Mouse (Mus musculus) lung, postnatal 10 days (tissue): ENCODE results near the gene Atp6v0a2.
A peak's percentile ranks its signal among the peaks of the same experiment; 100 is the strongest.
"Not testable (repeated sequence)": the region's sequence is repeated elsewhere in the genome, so short reads cannot be mapped to it uniquely, and the experiment has no call there.

Experiments
- DNase-seq: peaks from one replicate; pipeline ENCODE4 v3.0.0; 2021

Atp6v0a2 gene

DNA sequence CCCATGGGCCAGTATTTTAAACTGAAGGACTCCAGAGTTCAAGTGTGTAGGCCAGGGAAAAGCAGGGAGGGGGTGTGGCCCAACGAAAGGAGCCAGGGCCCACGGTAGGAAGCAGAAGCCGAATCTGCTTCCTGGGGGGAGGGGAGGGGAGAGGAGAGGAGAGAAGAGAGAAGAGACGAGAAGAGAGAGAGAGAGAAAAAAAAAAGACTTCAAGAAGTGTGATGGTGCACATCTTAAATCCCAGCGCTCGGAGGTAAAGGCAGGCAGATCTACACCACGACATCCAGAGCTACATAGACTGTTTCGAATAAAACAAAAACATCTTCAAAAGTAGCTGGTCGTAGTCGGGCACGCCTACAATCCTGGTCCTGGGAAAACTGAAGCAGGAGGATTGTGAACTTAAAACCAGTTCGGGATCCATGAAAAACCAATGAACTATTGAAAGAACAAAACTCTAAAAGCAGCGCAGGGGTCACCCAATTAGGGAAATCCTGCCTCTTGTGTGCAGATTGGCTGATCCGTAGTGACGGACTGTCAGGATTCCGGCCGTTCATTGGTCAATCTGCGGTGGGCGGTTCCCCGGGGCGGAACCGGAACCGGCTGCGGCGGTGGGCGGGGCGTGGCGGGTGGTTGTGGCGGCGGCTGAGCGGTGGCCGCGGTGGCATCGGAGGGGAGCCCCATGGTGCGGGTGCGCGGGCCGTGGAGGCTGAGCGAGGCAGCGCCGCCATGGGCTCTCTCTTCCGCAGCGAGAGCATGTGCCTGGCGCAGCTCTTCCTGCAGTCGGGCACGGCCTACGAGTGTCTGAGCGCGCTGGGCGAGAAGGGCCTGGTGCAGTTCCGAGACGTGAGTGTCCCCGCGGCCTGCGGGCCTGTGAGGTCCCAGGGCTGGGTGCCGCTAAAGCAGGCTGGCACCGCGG lies at the start of gene Atp6v0a2:
TSS of gene Atp6v0a2 (plus strand) at position 129 of the 916 bp plus-strand sequence.
- peak; percentile 98 for DNase-seq

DNA sequence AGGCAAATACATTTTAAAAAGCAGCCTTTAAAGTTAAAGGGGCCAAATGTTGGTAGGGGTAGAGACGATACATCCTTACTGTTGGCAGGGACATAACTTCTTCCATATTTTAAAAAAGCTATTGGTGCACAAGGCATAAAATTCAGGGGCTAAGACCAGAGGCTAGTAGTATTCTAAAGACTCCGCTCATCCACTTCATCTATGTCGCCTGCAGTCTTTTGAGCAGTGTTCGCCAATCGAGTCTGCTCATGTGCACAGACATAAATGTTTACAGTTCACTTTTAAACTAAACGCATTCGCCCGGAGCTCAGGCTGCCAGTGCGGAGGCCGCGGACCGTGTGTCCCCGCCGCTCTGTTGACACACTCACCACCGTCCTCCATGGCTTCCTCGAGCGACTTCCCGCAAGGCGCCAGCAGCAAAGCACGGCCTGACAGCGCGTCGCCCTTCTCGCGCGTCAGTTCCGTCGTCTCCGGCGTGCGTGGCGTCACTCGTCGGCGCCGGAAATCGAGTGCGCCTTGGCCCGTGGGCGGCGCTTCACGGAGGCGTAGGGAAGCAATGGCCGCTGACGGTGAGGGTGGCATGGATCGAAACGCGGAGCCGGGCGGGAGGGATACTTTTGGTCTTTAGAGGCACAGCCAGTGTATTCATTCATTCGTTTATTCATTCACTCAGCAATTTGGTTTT lies 49.6 kb upstream of the Atp6v0a2 start, which contains the start of the genes Eif2b1 and Gtf2h3:
TSS of gene Eif2b1 (minus strand) at position 499 of the 685 bp plus-strand sequence.
TSS of gene Gtf2h3 (plus strand) at position 508 of the 685 bp plus-strand sequence.
- peak; percentile 95 for DNase-seq

DNA sequence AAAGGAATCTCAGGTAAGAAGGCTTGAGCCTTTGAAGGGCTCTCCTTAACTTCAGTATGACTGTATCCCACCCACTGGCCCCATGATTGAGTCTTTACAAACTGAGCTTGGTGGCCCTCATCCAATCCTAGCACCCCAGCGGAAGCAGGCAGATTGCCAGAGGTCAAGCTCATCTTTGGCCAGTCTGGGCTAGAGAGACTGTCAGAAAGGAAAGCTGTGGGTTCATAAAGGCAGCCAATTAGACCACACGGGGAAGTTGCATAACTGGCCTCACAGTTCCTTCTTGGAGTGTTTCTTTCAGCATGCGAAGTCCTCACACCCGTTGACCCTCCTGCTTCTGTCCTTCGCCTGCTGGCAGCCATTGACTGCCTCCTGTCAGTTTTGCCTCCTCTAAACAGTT lies 45.9 kb upstream of the Atp6v0a2 start:
- peak; percentile 74 for DNase-seq

DNA sequence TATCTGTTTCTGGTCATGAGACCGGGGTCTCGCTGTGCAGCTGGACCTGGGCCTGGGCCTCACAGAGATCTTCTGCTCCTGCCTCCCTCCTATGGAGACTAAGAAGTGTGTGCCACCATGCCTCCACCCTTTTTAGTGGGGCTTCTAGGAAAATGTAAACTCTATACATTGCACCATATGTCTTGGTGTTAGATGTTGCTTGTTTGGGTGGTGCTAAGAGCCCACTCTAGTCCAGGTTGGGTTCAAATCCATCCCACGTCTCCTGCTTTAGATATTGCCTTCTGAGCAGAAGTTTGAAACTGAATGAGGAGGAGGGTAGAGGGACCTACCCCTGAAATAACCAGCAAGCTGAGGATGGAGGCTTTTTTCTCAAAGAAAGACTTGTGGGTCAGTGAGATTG lies 35.6 kb upstream of the Atp6v0a2 start:
- DNase-seq, result no peak

DNA sequence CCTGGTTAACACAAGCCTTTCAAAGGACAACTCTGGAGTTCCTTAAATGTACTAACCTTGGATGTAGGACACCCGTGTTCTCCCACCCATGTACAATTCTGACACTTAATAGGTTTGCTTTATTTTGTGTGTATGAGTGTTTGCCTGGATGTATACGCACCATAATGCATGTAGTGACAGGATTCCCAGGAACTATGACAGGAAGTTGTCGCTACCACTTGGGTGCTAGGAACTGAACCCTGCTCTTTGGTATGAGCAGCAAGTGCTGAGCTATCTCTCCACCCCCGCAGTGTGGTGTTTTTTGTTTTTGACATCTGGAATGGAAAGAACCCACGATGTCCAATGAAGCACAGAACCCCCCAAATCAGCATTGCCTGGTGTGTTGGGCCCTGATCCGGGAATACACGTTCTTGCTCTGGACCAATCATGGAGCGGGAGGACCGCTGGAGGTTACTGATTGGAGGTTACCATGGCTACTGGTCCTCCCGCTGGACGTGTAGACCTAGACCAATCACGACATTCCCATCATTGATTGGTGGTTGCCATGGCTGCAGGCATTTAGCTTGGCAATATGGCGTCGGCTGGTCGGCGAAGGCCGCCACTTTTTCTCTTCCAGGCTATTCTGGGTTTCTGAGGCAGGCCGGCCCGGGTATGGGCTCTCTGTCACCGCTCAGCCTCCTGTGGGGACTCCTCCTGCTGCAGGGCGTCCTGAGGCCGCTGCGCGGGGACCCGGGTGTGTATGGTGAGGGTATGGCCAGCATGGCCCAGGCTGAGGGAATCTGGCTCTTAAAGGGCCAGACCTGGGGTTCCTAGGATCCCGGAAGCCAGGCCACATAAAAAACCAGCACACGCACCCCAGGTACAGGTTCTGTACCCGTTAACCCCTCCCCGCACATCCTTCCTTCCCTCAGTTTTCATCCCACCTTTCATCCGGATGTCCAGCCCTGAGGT lies 29.9 kb upstream of the Atp6v0a2 start:
- DNase-seq, result peak; percentile 98

DNA sequence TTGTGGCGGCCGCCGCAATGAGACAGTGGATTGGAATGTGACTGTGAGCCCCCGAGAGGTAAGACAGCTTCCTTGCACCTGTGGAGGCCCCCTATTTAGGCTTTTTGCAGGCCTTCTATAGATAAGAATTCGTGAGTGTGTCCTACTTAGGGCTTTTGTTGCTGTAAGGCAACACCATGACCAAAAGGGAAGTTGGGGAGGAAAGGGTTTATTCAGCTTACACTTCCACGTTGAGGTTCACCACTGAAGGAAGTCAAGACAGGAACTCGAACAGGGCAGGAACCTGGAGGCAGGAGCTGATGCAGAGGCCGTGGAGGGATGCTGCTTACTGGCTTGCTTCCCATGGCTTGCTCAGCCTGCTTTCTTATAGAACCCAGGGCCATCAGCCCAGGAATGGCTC lies 28.6 kb upstream of the Atp6v0a2 start:
- not testable (repeated sequence) for DNase-seq

DNA sequence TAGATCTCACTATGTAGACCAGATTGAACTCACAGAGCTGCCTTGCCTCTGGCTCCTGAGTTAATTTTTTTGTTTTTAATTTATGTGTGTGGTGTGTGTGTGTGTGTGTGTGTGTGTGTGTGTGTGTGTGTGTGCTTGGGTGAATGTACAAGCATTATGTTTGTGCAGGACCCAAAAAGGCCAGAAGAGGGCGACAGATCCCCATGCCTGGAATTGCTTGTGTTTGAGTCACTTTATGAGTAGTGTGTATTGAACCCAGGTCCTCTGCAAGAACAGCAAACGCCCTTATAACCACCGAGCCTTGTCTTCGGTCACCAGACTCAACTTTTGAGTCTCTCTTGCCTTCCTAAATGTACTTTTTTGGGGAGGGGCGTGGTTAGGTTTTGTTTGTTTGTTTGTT lies 26.0 kb upstream of the Atp6v0a2 start:
- peak; percentile 65 for DNase-seq

DNA sequence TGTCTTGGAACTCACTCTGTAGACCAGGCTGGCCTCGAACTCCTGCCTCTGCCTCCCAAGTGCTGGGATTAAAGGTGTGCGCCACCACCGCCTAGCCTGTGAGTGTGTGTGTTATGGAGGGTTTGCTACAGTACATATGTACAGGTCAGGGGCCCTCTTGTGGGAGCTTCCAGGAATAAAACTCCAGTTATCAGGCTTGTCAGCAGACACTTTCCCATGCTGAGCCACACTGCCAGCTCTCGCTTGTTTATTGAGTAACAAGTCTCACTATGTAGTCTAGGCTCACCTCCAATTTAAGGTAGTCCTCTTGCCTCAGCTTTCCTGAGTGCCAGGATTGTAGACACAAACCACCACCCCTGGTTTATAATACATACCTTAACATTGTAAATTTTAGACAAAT lies 24.1 kb upstream of the Atp6v0a2 start:
- no peak for DNase-seq

DNA sequence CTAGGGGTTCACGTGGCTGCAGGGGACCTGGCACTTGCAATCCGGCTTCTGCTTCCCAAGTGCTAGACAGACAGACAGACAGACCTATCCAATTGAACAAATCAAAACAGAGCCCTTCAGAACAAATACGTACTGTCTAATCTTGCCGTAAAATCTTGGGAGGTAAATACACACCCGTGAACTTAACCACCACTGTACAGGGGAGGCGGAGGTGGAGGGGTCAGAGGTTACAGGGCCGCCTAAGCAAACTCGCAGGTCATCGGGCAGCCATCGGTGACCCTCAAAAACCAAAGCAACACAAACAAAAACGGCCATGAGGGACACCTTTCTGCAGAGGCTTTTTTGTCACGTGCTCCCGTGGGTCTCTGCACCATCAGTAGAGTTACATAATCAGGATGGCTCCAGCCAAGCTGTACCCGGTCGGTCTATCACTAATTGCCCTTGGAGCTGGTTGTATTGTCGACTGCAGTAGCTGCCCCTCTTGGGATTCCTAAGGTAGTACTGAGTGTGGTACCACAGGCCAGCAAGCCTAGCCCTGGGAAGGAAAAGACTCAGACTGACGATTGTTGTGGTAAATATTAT lies 23.2 kb upstream of the Atp6v0a2 start:
- DNase-seq, result no peak

DNA sequence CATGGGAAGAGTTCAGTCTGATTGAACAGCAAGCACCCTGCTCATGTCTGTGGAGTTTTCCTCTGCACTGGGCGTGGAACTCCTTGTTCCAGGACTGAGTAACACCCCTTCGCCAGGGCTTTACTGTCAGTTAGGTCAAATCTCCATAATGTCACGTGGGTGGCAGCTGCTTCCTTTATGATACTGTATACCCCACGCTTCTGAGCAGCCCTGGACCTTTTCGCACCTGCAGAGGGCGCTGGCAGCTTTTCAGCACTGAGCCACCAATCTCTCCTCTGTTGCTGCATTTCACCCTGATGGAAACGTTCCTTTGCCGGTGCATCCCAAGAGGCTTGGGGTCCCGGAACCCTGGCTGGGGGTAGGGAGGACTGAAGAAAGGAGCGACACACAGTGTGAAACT lies 17.4 kb upstream of the Atp6v0a2 start:
- no peak for DNase-seq

DNA sequence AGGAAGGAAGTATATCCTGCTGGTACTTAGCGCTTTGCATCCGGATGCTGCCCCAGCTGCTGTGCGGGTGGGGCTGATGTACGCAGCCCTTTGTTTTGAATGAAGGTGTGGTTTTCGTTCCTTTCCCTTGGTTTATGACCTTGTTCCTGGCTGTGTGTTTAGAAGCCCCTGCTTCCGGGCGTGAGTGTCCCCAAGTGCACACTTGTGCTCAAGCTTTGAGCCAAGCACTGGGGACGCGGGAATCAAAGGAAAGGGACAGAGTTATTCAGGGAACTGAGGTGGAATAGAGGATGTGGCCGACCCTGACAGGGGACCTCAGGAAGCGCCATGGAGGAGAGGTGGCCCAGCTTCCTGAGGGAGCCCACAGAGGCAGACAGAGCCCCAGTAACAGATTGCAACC lies 13.7 kb upstream of the Atp6v0a2 start:
- DNase-seq, result peak; percentile 57

DNA sequence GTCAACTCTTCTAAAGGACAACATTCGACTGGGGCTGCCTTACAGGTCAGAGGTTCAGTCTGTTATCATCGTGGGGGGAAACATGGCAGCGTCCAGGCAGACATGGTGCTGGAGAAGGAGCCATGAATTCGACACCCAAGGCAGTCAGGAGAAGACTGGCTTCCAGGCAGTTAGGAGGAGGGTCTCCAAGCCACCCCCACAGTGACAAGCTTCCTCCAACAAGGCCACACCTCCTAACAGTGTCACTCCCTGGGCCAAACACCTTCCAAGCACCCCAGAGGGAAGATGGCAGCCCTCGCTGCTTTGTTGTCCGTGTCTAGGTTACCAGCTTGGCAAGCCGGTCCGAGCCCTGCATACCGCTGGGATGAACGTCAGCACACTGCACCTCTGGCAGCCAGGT lies 9.7 kb upstream of the Atp6v0a2 start:
- no peak for DNase-seq

DNA sequence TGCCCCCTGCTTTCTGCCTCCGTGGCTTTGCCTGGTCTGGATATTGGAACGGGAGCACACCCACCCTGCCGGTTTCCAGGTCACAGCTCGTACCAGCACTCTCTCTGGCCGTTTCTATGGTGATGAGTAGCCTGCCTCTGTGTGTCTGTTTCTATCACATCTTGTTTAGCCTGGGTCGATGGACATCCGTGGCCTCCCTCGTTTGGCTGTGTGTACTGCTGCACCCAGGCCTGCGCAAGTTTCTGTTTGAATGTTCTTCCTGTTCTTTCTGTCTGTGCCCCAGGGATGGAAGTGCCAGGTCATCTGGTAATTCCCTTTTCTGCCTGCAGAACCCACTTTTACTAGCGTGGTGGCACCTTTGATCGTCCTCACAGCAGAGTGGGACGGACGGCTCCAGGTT lies 7.0 kb upstream of the Atp6v0a2 start:
- DNase-seq, result no peak

DNA sequence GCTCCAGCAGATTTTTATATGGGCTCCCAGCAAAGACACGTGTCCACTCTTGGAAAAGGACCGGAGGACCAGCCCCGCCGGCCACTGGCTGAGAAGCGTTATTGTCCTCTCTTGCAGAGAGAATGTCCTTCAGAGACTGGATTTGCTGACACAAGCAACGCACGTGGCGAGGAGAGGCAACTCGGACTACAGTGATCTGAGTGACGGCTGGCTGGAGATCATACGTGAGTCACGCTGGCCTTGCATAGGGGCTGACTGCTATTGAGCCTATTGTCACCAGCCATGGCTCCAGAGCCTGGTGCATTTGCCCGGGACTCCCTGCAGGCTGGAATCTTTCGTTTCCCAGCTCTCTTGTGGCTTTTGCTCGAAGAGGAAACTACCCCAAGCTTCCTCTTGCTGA lies 5.5 kb upstream of the Atp6v0a2 start:
- DNase-seq, result no peak

DNA sequence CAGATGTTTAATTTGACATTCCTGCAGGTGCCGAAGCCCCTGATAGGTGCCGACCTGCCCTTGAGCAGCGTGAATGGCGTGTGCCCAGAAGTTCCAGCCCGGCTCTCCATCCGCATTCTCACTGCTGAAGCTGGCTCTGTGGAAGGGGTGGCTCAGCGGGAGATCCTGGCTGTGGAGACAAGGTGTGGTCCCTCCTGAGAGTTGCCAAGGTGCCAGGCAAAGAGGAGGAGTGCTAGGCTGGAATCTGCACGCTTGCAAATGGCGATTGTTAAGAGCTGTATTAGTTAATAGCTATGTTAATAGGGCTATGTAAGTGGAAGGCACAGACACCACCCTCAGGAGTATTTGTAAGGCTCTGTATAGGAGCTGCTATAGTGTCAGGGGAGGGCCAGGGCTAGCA lies 4.1 kb upstream of the Atp6v0a2 start:
- DNase-seq, result no peak

DNA sequence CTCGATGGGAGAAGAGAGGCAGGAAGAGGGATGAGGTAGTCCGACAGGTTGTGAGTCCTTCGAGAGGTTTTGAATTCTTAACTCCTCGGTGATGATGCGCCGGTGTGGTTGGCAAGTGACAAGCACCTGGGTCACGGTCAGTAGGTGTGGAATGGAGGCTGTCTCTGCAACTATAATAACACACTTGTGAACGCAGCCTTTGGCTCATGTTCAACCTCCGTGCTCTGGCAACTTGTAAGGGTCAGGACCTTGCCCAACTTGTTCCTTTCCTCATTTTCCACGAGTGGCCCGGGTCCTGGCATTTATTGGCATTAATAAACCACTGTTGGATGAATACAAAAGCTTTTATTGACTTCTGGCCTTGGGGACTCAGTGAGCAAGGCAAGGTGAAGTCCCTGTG lies 1.3 kb downstream of the Atp6v0a2 start:
- DNase-seq, result peak; percentile 12

DNA sequence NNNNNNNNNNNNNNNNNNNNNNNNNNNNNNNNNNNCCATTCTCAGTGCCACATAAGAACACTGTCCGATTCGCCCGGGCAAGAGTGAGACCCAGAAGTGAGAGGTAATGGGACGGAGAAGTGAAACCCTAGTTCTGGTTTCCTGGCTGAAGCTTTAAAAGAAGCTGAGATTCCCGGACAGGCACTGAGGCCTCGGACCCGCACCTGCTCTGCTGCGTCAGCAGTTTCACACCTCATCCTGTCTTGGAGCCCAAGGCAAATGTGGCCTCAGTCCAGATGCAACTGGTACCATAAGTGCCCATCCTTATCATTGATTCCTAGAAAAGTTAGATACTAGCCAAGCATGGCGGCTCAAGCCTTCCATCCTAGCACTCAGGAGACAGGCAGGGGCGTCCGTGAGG lies 3.3 kb downstream of the Atp6v0a2 start:
- no peak for DNase-seq

DNA sequence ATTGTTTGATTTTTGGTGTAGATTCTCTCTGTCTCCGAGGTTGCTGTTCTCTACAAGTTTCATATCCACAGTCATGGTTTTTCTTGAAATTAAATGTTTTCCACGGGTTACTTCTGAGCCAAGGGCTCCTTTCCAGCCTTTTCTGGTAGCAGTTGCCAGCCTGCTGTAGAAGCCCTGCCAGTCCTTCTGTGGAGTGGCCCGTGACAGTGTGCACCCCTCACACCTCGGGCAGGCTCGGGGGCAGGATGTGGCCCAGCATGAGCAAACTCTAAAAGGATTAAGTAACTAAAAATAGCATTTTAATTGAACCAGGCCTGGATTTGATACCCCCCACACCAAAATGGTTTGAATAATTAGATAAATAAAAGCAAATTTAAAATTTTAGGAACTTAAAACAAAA lies 4.1 kb downstream of the Atp6v0a2 start:
- DNase-seq, result no peak

DNA sequence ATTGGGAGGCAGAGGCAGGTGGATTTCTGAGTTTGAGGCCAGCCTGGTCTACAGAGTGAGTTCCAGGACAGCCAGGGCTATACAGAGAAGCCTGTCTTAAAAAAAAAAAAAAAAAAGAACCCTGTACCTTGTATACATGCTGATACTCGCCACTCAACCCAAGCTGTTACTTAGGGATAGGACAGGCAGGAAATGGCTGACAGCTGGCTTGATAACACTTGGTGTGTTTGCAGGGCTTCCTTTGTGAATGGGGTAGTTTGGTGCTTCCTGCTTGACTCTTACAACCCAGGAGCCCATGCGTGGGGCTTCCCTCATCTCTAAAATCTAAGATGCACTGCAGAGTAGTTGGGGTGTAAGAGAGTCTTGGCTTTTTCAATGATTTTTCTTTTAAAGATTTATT lies 5.0 kb downstream of the Atp6v0a2 start:
- no peak for DNase-seq

DNA sequence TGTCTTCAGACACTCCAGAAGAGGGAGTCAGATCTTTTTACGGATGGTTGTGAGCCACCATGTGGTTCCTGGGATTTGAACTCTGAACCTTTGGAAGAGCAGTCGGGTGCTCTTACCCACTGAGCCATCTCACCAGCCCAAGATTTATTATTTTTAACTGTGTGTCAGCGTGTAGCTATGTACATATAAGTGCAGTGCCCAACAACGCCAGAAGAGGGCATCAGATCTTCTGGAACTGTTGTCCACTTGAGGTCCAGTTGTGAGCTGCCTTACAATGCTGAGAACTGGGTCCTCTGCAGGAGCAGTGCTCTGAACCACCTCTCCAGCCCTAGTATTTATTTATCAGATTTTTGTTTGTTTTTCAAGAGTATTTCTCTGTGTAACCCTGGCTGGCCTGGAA lies 6.7 kb downstream of the Atp6v0a2 start:
- peak; percentile 46 for DNase-seq

DNA sequence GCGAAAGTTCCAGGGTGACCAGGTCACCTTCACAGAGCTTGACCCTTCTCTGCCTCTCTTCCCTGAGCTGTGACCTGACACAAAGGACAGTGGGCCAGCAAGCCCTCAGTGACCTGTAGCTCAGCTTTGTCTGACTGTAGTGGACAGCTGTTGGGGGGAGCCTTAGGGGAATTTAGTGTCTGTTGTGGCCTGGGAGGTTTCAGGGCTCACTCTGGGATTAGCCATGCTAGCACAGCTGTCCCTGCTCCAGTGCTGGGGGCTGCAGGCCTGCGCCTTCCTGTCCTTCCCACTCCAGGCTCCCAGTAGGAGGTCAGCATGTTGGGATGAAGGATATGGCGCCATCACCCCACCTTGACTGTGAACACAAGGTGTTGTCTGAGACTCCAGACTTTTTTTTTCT lies 7.8 kb downstream of the Atp6v0a2 start:
- no peak for DNase-seq

DNA sequence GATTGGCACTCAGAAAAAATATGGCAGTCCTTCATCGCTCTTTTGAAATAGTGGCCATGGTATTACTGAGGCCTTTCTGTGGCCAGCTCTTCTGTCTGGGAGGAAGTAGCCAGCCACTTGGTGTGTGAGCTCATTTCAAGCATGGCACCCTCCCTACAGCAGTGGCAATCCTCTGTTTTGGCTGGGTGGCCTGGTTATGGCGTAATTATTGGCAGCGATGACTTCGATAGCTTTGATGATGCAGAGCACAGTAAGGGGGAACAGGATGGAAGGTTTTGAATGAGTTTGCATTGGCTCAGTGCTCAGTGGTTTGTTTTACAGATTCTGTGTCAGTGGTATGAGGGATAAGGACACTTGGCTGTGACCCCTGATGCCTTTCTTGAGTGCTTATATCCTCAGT lies 8.3 kb downstream of the Atp6v0a2 start:
- no peak for DNase-seq

DNA sequence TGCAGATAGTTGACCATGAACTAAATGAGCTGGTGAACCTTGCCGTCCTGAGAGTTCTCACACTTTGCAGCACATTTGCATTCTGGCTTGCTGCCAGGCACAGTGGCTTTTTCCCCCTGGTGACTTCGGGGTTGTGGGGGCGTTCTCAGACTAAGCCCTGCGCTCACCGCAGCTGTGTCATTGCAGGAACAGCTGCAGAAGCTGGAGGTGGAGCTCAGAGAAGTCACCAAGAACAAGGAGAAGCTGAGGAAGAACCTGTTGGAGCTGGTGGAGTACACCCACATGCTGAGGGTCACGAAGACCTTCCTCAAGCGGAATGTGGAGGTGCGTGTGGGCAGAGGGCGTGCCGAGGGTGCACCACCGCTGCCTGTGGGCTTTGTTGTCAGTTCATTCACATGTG lies 8.9 kb downstream of the Atp6v0a2 start:
- no peak for DNase-seq
